Mouse (Mus musculus): ENCODE data around the gene Chd1. TPM values are rescaled to one million over a fixed set of nuclear protein-coding genes. Genes with fewer than 3 reads are reported as not detected.

The Chd1 gene
- total and polyA plus RNA-seq, 2 experiments from 2014 or later = 9.7 to 15.3 TPM

DNA sequence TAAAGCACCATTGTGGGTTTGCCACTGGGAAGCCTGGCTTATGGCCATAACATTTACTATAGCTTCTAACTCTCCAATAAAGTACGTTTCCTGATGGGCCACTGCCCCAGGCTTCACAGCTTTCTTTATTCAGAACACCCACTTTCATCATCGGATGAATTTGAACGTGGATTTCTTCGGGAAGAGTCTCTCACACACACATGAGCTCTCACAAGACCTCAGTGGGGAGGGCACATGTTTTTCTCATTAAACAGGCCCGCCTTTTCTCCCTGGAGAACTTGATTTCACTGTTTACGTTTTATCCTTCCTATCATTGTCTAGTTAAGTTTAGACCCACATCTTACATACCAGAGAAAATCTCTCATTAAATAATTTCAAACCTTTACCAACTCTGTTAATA lies 115.4 kb downstream of the Chd1 start:
- H3K4me3 ChIP-seq (ENCODE audit: low read depth, low read length) = no peak overlapping the region
- H3K4me1 ChIP-seq (ENCODE audit: control insufficient read depth, insufficient read depth) = peaks cover 38% of the 10 kb centered on the region
- 0 out of 2 replicates have a peak, but pooled peaks cover 11% of the 10 kb centered on the region for H3K36me3 ChIP-seq (replicated peaks; ENCODE audit: control insufficient read depth, insufficient read depth, low read length)
- no peaks in the 10 kb centered on the region for H3K27me3 ChIP-seq (ENCODE audit: control insufficient read depth, insufficient read depth, low read length)
- H3K27ac ChIP-seq (ENCODE audit: low read depth) = no peak overlapping the region
- no peak for TF ChIP-seq EP300 (IDR thresholded peaks at IDR 0.05; ENCODE audit: low read depth)
- no peak for TF ChIP-seq CTCF (IDR thresholded peaks at IDR 0.05; ENCODE audit: low read depth)
- no peak overlapping the region for H3K9ac ChIP-seq (replicated peaks; ENCODE audit: low read depth, low read length)
- 62% methylated on average over 6 of the region's 6 CpGs for WGBS
- DNase-seq (ENCODE audit: low spot score) = no peak
- no peaks in the 10 kb centered on the region for H3K9me3 ChIP-seq (replicated peaks; ENCODE audit: control insufficient read depth, low read length)
- peak overlapping the region; percentile 8; the same call in 1 of the 2 replicates for H3K4me2 ChIP-seq (ENCODE audit: low read depth, low read length)
- no peak for ATAC-seq (ENCODE audit: insufficient read depth, low read depth)

DNA sequence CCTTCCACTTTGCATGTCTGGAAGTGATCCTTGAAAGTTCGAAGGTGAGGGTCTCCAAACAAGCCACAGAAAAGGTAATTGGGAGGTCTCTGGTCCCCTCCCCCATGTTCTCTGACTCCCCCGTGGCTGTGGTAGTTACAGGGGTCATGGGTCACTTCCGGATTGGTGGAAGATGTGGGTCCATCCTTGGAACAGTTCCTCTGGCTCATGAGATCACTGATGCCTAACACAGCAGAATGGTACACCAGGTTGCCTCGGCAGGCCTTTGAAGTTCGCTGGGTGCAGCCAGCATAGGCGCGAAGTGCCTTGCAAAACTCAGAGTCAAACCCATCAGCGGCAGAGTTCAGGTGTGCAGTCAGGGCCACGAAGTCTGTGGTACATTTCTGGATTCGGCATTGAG lies 116.0 kb downstream of the Chd1 start:
- H3K4me3 ChIP-seq (ENCODE audit: low read depth, low read length) = no peak overlapping the region
- TF ChIP-seq EP300 (IDR thresholded peaks at IDR 0.05; ENCODE audit: low read depth) (no peak), CTCF (IDR thresholded peaks at IDR 0.05; ENCODE audit: low read depth) (no peak)
- no peak for ATAC-seq (ENCODE audit: insufficient read depth, low read depth)
- peak overlapping the region; percentile 43 for H3K27ac ChIP-seq (ENCODE audit: low read depth)
- WGBS = 75% methylated on average over 10 of the region's 10 CpGs
- no peaks in the 10 kb centered on the region for H3K27me3 ChIP-seq (ENCODE audit: control insufficient read depth, insufficient read depth, low read length)
- H3K36me3 ChIP-seq (replicated peaks; ENCODE audit: control insufficient read depth, insufficient read depth, low read length) = 0 out of 2 replicates have a peak, but pooled peaks cover 11% of the 10 kb centered on the region
- no peak overlapping the region for H3K9ac ChIP-seq (replicated peaks; ENCODE audit: low read depth, low read length)
- H3K4me1 ChIP-seq (ENCODE audit: control insufficient read depth, insufficient read depth) = peaks cover 38% of the 10 kb centered on the region
- H3K4me2 ChIP-seq (ENCODE audit: low read depth, low read length) = 0 out of 2 replicates have a peak overlapping the region, but pooled peaks have one; percentile 9
- DNase-seq (ENCODE audit: low spot score) = no peak
- no peaks in the 10 kb centered on the region for H3K9me3 ChIP-seq (replicated peaks; ENCODE audit: control insufficient read depth, low read length)

DNA sequence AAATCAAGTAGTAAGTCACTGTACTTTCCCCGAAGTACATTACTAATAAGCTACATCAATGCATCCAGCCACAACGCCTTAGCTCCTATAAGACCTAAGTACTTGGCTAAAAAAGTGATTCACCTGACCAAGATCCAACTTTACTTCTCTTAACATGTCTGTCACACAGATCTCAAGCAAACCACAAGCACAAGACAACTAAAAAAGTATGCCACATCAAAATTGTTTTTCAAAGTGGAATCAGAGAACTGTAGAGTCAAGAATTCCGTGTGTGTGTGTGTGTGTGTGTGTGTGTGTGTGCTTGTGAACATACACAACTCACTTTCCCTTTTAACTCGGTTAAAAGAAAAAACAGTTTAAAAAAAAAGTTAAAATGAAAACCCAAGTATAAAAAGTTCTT lies 116.9 kb downstream of the Chd1 start:
- ATAC-seq (ENCODE audit: insufficient read depth, low read depth) (no peak), DNase-seq (ENCODE audit: low spot score) (no peak)
- no peak overlapping the region for H3K9ac ChIP-seq (replicated peaks; ENCODE audit: low read depth, low read length)
- H3K27me3 ChIP-seq (ENCODE audit: control insufficient read depth, insufficient read depth, low read length) = no peaks in the 10 kb centered on the region
- no peak overlapping the region for H3K4me2 ChIP-seq (ENCODE audit: low read depth, low read length)
- H3K27ac ChIP-seq (ENCODE audit: low read depth) = no peak overlapping the region
- no peak overlapping the region for H3K4me3 ChIP-seq (ENCODE audit: low read depth, low read length)
- H3K4me1 ChIP-seq (ENCODE audit: control insufficient read depth, insufficient read depth) = peaks cover 38% of the 10 kb centered on the region
- WGBS = 81% methylated on average over 4 of the region's 4 CpGs
- no peaks in the 10 kb centered on the region for H3K9me3 ChIP-seq (replicated peaks; ENCODE audit: control insufficient read depth, low read length)
- 0 out of 2 replicates have a peak, but pooled peaks cover 11% of the 10 kb centered on the region for H3K36me3 ChIP-seq (replicated peaks; ENCODE audit: control insufficient read depth, insufficient read depth, low read length)
- no peak for TF ChIP-seq EP300 (IDR thresholded peaks at IDR 0.05; ENCODE audit: low read depth)
- no peak for TF ChIP-seq CTCF (IDR thresholded peaks at IDR 0.05; ENCODE audit: low read depth)

Other genes with a start within 250 kb of the Chd1 start
- 91.4 and 112 TPM in 2 replicates for gene Psmb1, start 205.2 kb upstream of the Chd1 start, total RNA-seq (2014; rRNA removed; ENCODE audit: low replicate concordance)
- gene Psmb1, start 205.2 kb upstream of the Chd1 start, polyA plus RNA-seq (2015; fragmentation: Nextera tagmentation; extraction: Ambion mirVana) = 228 and 230 TPM in 2 replicates
- 22.5 and 26.7 TPM in 2 replicates for gene Tbp, start 205.1 kb upstream of the Chd1 start, total RNA-seq (2014; rRNA removed; ENCODE audit: low replicate concordance)
- 14.7 and 16.5 TPM in 2 replicates for gene Tbp, start 205.1 kb upstream of the Chd1 start, polyA plus RNA-seq (2015; fragmentation: Nextera tagmentation; extraction: Ambion mirVana)
- 42.7 and 72.9 TPM in 2 replicates for gene Pdcd2, start 177.7 kb upstream of the Chd1 start, total RNA-seq (2014; rRNA removed; ENCODE audit: low replicate concordance)
- gene Pdcd2, start 177.7 kb upstream of the Chd1 start, polyA plus RNA-seq (2015; fragmentation: Nextera tagmentation; extraction: Ambion mirVana) = 28.5 and 29.6 TPM in 2 replicates
- 1.0 and 2.3 TPM in 2 replicates for gene Prdm9, start 140.6 kb upstream of the Chd1 start, total RNA-seq (2014; rRNA removed; ENCODE audit: low replicate concordance)
- 1.7 and 1.9 TPM in 2 replicates for gene Prdm9, start 140.6 kb upstream of the Chd1 start, polyA plus RNA-seq (2015; fragmentation: Nextera tagmentation; extraction: Ambion mirVana)
- 15.7 and 26.9 TPM in 2 replicates for gene Rgmb, start 126.1 kb downstream of the Chd1 start, total RNA-seq (2014; rRNA removed; ENCODE audit: low replicate concordance)
- gene Rgmb, start 126.1 kb downstream of the Chd1 start, polyA plus RNA-seq (2015; fragmentation: Nextera tagmentation; extraction: Ambion mirVana) = 7.2 and 8.4 TPM in 2 replicates